Mouse (Mus musculus) intestine, embryonic 15.5 days (tissue): ENCODE data around the gene Usp51. TPM values are rescaled to one million over a fixed set of nuclear protein-coding genes. Genes with fewer than 3 reads are reported as not detected.
A peak's percentile ranks its signal among the peaks of the same experiment; 100 is the strongest.
"Not testable (repeated sequence)": the region's sequence is repeated elsewhere in the genome, so short reads cannot be mapped to it uniquely, and the experiment has no call there.

Experiments
- ATAC-seq: fragments of 200-750 bp; cut with Nextera tagmentation; 2 replicates; pipeline ENCODE4 v1.8.0; 2017; ENCODE audit warnings: moderate TSS enrichment, moderate library complexity
- H3K27ac ChIP-seq: fragments of 300-500 bp; sonication (generic); 2 replicates; pipeline ENCODE4 v1.5.1; 2015; ENCODE audit warnings: mild to moderate bottlenecking, inconsistent platforms
- H3K27me3 ChIP-seq: fragments of 300-500 bp; sonication (generic); replicated peaks from 2 replicates; pipeline ENCODE4 v1.6.1; 2015; ENCODE audit warnings: inconsistent platforms
- H3K36me3 ChIP-seq: fragments of 300-500 bp; sonication (generic); 2 replicates; pipeline ENCODE4 v1.6.1; 2015; ENCODE audit warnings: inconsistent platforms
- H3K4me1 ChIP-seq: fragments of 300-500 bp; sonication (generic); replicated peaks from 2 replicates; pipeline ENCODE4 v1.6.1; 2015; ENCODE audit warnings: inconsistent platforms
- H3K4me2 ChIP-seq: fragments of 300-500 bp; sonication (generic); replicated peaks from 2 replicates; pipeline ENCODE4 v1.6.1; 2015; ENCODE audit warnings: mild to moderate bottlenecking, inconsistent platforms
- H3K4me3 ChIP-seq: fragments of 300-500 bp; sonication (generic); replicated peaks from 2 replicates; pipeline ENCODE4 v1.5.1; 2015; ENCODE audit warnings: inconsistent platforms
- H3K9ac ChIP-seq: fragments of 300-500 bp; sonication (generic); 2 replicates; pipeline ENCODE4 v1.6.1; 2015; ENCODE audit warnings: inconsistent platforms
- H3K9me3 ChIP-seq: fragments of 300-500 bp; sonication (generic); 2 replicates; pipeline ENCODE4 v1.6.1; 2016; ENCODE audit warnings: inconsistent platforms
- WGBS: fragments of 180-500 bp; shearing (Covaris S2); methylation state at CpG from one replicate; pipeline ENCODE4 v1.1.7; 2015; 5-methylcytosine and 5-hydroxymethylcytosine counted together
- polyA plus RNA-seq: library from polyadenylated mRNA; unstranded; fragments of >200 nt; fragmentation: Nextera tagmentation; extraction: Ambion mirVana; gene quantifications from 2 replicates; pipeline ENCODE4 v1.2.1, GENCODE M21; 2015

The Usp51 gene
- 0.73 and 0.91 TPM in 2 replicates for polyA plus RNA-seq

- Histone ChIP-seq H3K9ac (peak within 1 kb of the TSS; percentile 40), H3K27me3 (no peaks in the 10 kb centered on the region), H3K4me2 (peak within 1 kb of the TSS; percentile 71), H3K27ac (no peak within 1 kb of the TSS), H3K36me3 (no peaks in the 10 kb centered on the region), H3K4me3 (peak within 1 kb of the TSS; percentile 53), H3K9me3 (no peaks in the 10 kb centered on the region), H3K4me1 (no peaks in the 10 kb centered on the region)
- peak; percentile 82 for ATAC-seq
- WGBS, result 20% methylated on average over 23 of the region's 23 CpGs
Measured at GRCm38 (mm10) chrX:153006387-153006841, at the start of gene Usp51. Gene Usp51, plus strand, starts transcription at chrX:153006469.

DNA sequence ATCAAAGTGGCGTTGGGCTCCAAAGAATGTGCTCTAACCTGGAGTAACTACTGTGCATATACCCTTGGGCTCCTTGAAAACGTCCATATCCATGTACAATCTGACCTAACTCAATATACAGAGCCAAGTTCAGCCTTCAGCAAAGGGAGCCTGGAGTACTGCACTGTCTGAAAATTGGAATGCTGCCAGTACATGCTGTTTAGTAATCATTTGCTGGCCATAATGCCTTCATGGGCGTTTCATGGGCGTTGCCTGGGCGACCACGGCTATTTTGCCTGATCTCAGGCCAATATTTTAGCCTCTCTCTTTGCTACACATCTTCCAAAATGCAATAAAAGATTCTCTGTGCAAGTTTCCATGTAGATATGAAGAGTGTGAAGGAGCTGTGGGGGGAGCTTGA, 36.7 kb upstream of the Usp51 start:
- H3K4me3 ChIP-seq, result no peak overlapping the region
- no peak overlapping the region for H3K9ac ChIP-seq
- H3K36me3 ChIP-seq, result no peaks in the 10 kb centered on the region
- H3K4me1 ChIP-seq, result no peaks in the 10 kb centered on the region
- WGBS, result 70% methylated on average over 6 of the region's 6 CpGs
- no peak overlapping the region for H3K4me2 ChIP-seq
- ATAC-seq, result no peak
- H3K27me3 ChIP-seq, result no peaks in the 10 kb centered on the region; the same call in 1 of the 2 replicates
- no peak overlapping the region for H3K27ac ChIP-seq
- H3K9me3 ChIP-seq, result no peaks in the 10 kb centered on the region

DNA sequence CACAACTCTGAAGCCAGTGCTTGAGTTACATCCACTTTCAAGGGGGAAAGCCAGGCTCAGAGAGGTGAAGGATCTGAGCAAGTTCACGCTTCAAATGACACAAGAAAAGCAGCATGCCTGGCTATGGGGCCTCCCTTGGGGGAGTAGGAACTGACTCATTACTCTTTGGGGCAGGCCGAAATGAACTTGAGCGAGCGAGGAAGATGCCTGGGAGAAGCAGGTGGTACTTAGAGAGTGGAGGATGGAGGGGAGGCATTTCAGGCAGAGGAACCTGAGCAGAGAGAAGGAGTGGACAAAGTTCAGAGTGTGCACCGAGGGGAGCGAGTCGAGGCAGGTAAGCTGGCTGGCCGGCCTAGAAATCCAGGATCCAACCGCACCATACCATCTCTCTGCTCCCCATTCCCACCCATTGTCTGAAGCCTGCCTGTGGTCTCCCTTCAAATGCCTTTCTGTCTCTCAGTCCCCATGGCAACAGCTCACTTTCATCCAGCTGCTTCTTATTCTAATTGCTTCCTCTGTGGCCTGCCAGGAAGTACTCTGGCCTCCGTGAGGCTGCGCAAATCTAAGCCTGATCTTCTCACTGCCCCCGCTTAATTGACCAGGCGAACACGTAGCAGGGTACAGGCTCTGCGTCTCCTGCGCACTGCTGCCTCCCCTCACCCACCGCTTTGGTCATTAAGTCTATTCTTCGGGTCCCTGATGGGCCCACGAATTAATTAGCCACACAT, 32.6 kb upstream of the Usp51 start:
- ATAC-seq, result peak; percentile 86

DNA sequence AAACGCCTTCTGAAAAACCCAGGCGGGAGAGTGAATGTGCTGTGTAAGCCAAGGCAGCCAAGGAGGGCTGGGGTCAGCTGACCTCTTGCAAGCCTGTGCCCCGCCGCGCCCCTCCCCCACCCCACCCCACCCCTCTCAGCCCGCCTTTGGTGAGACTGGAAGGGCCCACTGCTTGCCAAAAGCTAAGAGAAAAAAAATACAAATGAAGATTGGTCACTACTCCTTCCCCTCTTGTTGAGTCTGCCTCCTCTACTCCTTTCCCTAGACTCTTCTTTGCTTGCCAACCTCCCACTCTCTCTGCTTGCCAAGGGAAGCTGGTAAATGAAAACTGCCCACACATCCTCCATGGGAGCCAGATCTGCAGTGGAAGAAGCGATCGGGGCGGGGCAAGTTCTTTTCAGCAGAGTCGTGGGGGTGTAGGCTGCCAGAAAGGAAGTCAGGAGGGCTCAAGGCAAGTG, 32.0 kb upstream of the Usp51 start:
- Histone ChIP-seq H3K27ac (no peak overlapping the region), H3K4me3 (no peak overlapping the region), H3K4me2 (peak overlapping the region; percentile 28; the same call in 1 of the 2 replicates), H3K27me3 (no peaks in the 10 kb centered on the region; the same call in none of the 2 replicates), H3K9ac (no peak overlapping the region), H3K4me1 (no peaks in the 10 kb centered on the region), H3K9me3 (no peaks in the 10 kb centered on the region), H3K36me3 (no peaks in the 10 kb centered on the region)
- ATAC-seq, result peak; percentile 80
- WGBS, result 13% methylated on average over 10 of the region's 10 CpGs

More for the DNA sequence above, 32.6 kb upstream of the Usp51 start:
- not testable (repeated sequence) for H3K9me3 ChIP-seq, H3K27me3 ChIP-seq, H3K4me3 ChIP-seq, H3K9ac ChIP-seq, H3K27ac ChIP-seq, H3K36me3 ChIP-seq, H3K4me1 ChIP-seq
- 42% methylated on average over 6 of the region's 19 CpGs for WGBS
- H3K4me2 ChIP-seq, result peak overlapping the region; percentile 28; the same call in 1 of the 2 replicates

DNA sequence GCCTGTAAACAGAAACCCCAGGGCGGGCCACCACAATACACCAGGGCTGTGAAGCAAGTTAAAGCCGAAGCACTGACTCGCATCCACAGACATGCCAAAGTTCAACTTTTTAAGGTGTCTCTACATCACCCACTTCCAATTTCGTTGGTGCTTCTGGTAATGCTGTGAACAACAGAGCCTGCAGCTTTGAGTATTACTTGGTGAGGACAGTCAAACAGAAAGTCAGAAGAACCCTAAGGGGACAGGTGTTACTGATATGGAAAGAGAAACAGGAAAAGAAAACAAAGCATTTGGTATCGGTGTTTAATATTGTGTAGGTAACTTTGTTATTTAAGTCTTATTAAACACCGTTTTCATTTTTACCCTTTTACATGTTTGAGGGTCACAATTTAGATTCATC, 29.7 kb upstream of the Usp51 start:
- no peak for ATAC-seq
- Histone ChIP-seq H3K27me3 (no peaks in the 10 kb centered on the region; the same call in none of the 2 replicates), H3K36me3 (no peaks in the 10 kb centered on the region), H3K9me3 (no peaks in the 10 kb centered on the region), H3K4me2 (no peak overlapping the region), H3K4me3 (no peak overlapping the region), H3K27ac (no peak overlapping the region), H3K9ac (no peak overlapping the region), H3K4me1 (no peaks in the 10 kb centered on the region)
- 89% methylated on average over 6 of the region's 6 CpGs for WGBS

GRCm38 (mm10) chrX:152985009-152985408, 21.3 kb upstream of the Usp51 start:
- Histone ChIP-seq H3K9me3 (no peaks in the 10 kb centered on the region), H3K4me1 (no peaks in the 10 kb centered on the region), H3K4me2 (no peak overlapping the region), H3K27me3 (no peaks in the 10 kb centered on the region), H3K27ac (no peak overlapping the region), H3K9ac (no peak overlapping the region), H3K36me3 (no peaks in the 10 kb centered on the region), H3K4me3 (no peak overlapping the region)
- WGBS, result 76% methylated on average over 2 of the region's 2 CpGs
- no peak for ATAC-seq

GRCm38 (mm10) chrX:152989852-152990251, 16.4 kb upstream of the Usp51 start:
- not testable (repeated sequence) for H3K4me1 ChIP-seq, H3K9me3 ChIP-seq, ATAC-seq, H3K27ac ChIP-seq, H3K36me3 ChIP-seq, H3K4me2 ChIP-seq, H3K27me3 ChIP-seq, H3K9ac ChIP-seq, H3K4me3 ChIP-seq

DNA sequence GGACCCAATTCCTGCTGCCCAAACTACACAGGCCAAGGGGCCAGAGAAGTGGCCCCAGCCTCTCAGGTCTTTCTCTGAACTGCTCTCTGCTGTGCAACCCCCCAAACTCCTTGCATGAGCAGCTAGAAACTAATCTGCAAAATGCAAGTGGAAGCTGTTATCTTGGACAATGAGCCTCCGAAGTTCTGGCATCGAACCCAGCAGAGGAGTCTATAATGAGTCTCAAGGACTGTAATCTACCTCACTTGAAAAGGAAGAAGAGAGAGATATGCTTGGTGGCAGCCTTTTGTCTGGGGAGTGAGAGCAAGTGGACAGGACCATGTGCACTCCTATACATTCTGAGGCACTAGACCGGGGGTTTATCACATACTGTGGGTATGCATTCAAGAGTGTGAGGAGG, 10.2 kb upstream of the Usp51 start:
- not testable (repeated sequence) for ATAC-seq, H3K36me3 ChIP-seq, H3K4me3 ChIP-seq, H3K9ac ChIP-seq, H3K9me3 ChIP-seq, H3K4me2 ChIP-seq, H3K4me1 ChIP-seq, H3K27ac ChIP-seq, H3K27me3 ChIP-seq
- WGBS, result no CpG with 5 or more reads among the region's 3 CpGs

DNA sequence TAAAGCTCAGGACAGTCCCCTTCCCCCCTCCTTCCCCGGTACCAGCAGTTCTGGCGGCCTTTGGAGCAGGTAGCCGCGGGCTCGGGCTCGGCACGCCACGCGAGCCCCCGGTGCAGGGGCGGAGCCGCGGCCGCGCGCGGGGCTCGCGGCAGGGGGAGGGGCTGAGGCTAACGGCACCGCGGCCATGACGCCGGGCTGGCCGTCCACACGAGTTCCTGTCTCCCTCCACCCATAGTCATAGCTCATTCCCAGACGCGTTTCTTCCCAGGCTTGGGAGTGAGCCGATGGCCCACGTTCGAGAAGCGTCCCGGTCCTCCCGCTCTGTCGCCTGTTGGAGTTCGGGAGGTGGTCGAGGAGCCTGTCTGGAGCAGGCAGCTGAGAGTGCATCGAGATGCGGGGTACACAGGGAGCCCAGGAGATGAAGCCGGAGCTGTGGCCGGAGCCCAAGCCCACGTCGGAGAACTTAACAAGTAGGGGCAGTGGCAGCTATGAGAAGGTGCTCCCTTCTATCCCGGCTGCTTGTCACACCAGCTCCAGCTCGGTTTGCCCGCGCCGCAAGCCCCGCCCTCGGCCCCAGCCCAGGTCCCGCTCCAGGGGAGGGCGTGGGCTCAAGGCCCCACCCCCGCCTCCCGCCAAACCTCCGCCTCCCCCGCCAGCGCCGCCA, 884 bp downstream of the Usp51 start:
- H3K9me3 ChIP-seq, result no peaks in the 10 kb centered on the region
- peak overlapping the region; percentile 53 for H3K4me3 ChIP-seq
- WGBS, result 20% methylated on average over 58 of the region's 58 CpGs
- H3K4me2 ChIP-seq, result peak overlapping the region; percentile 71
- ATAC-seq, result peak; percentile 95
- H3K27me3 ChIP-seq, result no peaks in the 10 kb centered on the region
- no peaks in the 10 kb centered on the region for H3K4me1 ChIP-seq
- H3K36me3 ChIP-seq, result no peaks in the 10 kb centered on the region
- H3K9ac ChIP-seq, result peak overlapping the region; percentile 40
- H3K27ac ChIP-seq, result no peak overlapping the region

DNA sequence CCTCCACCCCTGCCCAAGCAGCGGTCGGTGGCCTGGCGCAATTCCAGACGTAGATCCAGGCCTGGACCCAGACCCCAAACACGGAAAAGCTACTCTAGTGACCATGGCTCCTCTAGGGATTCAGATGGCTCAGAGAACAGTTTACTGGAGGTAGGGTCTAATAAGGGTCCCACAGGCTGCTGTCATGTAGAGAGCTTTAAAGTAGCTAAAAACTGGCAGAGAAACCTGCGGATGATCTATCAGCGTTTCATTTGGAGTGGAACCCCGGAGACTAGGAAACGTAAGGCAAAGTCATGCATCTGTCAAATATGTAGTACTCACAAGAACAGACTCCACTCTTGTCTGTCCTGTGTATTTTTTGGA, 1.4 kb downstream of the Usp51 start:
- H3K36me3 ChIP-seq, result no peaks in the 10 kb centered on the region
- ATAC-seq, result no peak
- no peak overlapping the region for H3K27ac ChIP-seq
- H3K9ac ChIP-seq, result peak overlapping the region; percentile 40
- WGBS, result 30% methylated on average over 9 of the region's 9 CpGs
- H3K27me3 ChIP-seq, result no peaks in the 10 kb centered on the region
- no peaks in the 10 kb centered on the region for H3K4me1 ChIP-seq
- no peaks in the 10 kb centered on the region for H3K9me3 ChIP-seq
- H3K4me2 ChIP-seq, result peak overlapping the region; percentile 71
- H3K4me3 ChIP-seq, result peak overlapping the region; percentile 53

DNA sequence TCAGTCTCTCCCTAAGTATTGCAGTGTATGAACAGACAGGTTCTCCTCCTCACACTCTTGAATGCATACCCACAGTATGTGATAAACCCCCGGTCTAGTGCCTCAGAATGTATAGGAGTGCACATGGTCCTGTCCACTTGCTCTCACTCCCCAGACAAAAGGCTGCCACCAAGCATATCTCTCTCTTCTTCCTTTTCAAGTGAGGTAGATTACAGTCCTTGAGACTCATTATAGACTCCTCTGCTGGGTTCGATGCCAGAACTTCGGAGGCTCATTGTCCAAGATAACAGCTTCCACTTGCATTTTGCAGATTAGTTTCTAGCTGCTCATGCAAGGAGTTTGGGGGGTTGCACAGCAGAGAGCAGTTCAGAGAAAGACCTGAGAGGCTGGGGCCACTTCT, 19.0 kb downstream of the Usp51 start:
- H3K27ac ChIP-seq, ATAC-seq, H3K27me3 ChIP-seq, H3K4me2 ChIP-seq, H3K9ac ChIP-seq, H3K9me3 ChIP-seq, H3K36me3 ChIP-seq, H3K4me3 ChIP-seq, H3K4me1 ChIP-seq: not testable (repeated sequence)
- WGBS, result no CpG with 5 or more reads among the region's 3 CpGs

DNA sequence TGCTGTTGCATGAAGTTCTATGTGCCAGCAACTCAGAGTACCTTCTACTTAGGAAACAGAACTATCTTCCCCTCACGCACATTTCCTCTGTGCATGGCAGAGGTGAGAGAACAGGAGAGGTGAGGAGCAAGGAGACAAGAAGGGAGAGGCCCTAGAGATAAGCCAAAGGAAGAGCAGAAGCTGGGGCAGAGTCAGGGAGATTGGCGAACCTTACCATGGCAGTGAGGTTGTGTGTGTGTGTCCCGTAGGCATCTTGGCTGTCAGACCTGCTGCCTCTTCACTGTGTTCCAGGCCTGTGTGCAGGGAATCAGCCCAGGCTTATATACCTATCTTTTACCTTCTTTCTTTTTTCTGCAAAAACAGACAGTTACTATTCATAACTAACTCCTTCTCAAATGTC, 19.4 kb downstream of the Usp51 start:
- ATAC-seq, H3K27me3 ChIP-seq, H3K9ac ChIP-seq, H3K9me3 ChIP-seq, H3K4me2 ChIP-seq, H3K36me3 ChIP-seq, H3K4me3 ChIP-seq, H3K27ac ChIP-seq, H3K4me1 ChIP-seq: not testable (repeated sequence)
- WGBS, result 92% methylated on average over 2 of the region's 3 CpGs

DNA sequence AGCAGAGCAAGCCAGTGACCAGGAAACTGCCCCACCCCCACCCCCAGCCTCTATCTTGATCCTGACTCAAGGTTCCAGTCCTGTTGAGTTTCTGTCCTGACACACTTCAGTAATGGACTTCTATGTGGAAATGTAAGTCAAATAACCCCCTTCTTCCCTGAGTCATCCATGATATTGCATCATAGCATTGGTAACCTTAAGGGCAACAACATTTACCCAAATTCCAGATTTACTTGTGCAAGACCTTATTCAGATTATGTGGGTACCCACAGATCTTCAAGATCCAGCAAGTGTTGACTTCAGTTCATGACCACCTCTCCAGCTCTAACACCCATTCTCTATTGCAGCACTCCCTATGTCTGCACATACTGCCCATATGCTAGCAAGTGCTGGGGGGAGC, 25.3 kb downstream of the Usp51 start:
- not testable (repeated sequence) for H3K4me1 ChIP-seq, ATAC-seq, H3K36me3 ChIP-seq, H3K27ac ChIP-seq, H3K4me2 ChIP-seq, H3K27me3 ChIP-seq, H3K4me3 ChIP-seq, H3K9me3 ChIP-seq, H3K9ac ChIP-seq
